Mouse (Mus musculus): ENCODE results near the gene Arr3. TPM values are rescaled to one million over a fixed set of nuclear protein-coding genes. Genes with fewer than 3 reads are reported as not detected.
A peak's percentile ranks its signal among the peaks of the same experiment; 100 is the strongest.

Gene Arr3
- polyA plus RNA-seq, 2 experiments = not detected

DNA sequence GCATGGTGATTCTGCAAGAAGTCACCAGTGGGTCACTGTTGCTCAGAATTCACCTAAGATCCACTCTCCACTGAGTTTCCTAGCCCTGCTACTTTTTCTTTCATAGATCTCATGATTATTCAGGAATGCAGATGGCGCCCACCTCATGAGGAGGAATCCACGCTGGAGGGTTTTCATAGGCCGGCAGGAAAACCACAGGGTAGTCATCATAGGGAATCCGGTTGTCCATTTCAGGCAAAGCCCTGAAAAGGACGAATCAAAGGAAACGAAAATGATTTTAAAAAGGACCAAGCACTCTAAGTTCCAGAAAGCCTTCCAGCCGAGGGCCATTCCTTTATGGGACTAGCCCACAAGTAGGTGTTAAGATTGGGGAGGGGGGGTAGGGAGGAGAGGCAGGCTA is 19.8 kb downstream of the Arr3 start:
- Histone ChIP-seq H3K4me3 (ENCODE audit: insufficient read depth in 1 of 2, low read depth in 2 of 2, low read length in 2 of 2) (peak overlapping the region; percentile 90 to 94), H3K4me1 (replicated peaks; ENCODE audit: control insufficient read depth in 2 of 2, insufficient read depth in 2 of 2, low read length in 1 of 2) (peaks cover 0 to 9% of the 10 kb centered on the region in 2 experiments), H3K27ac (peak overlapping the region; percentile 41), H3K9me3 (ENCODE audit: control insufficient read depth, low read length) (no peaks in the 10 kb centered on the region), H3K9ac (replicated peaks) (peak overlapping the region; percentile 72), H3K36me3 (replicated peaks; ENCODE audit: control insufficient read depth, insufficient read depth, low read depth) (peaks cover 6% of the 10 kb centered on the region; the same call in 1 of the 2 replicates), H3K4me2 (ENCODE audit: low read depth) (peak overlapping the region; percentile 77), H3K27me3 (ENCODE audit: control insufficient read depth, insufficient read depth, low read length) (no peaks in the 10 kb centered on the region)
- no peak for ATAC-seq (ENCODE audit: insufficient read depth)
- 28% methylated on average over 7 of the region's 7 CpGs for WGBS (ENCODE audit: insufficient replicate concordance)
- TF ChIP-seq CTCF (IDR thresholded peaks at IDR 0.05; ENCODE audit: low read depth) (no peak), EP300 (IDR thresholded peaks at IDR 0.05; ENCODE audit: low read depth) (no peak)
- no peak for DNase-seq (ENCODE audit: low read depth in 3 of 3, low spot score in 3 of 3)

- no peak for DNase-seq (ENCODE audit: low read depth in 3 of 3, low spot score in 3 of 3)
- TF ChIP-seq EP300 (IDR thresholded peaks at IDR 0.05; ENCODE audit: low read depth) (no peak), CTCF (IDR thresholded peaks at IDR 0.05; ENCODE audit: low read depth) (no peak)
- Histone ChIP-seq H3K36me3 (replicated peaks; ENCODE audit: control insufficient read depth, insufficient read depth, low read depth) (peaks cover 6% of the 10 kb centered on the region; the same call in 1 of the 2 replicates), H3K4me3 (ENCODE audit: insufficient read depth in 1 of 2, low read depth in 2 of 2, low read length in 2 of 2) (peak within 1 kb of the TSS; percentile 90 to 99), H3K27ac (peak within 1 kb of the TSS; percentile 71), H3K9ac (replicated peaks) (peak within 1 kb of the TSS; percentile 96), H3K4me1 (replicated peaks; ENCODE audit: control insufficient read depth in 2 of 2, insufficient read depth in 2 of 2, low read length in 1 of 2) (peaks cover 0 to 9% of the 10 kb centered on the region in 2 experiments), H3K27me3 (ENCODE audit: control insufficient read depth, insufficient read depth, low read length) (no peaks in the 10 kb centered on the region), H3K4me2 (ENCODE audit: low read depth) (peak within 1 kb of the TSS; percentile 77), H3K9me3 (ENCODE audit: control insufficient read depth, low read length) (no peaks in the 10 kb centered on the region)
- 28% methylated on average over 3 of the region's 3 CpGs for WGBS (ENCODE audit: insufficient replicate concordance)
- ATAC-seq (ENCODE audit: insufficient read depth) = no peak
Measured at GRCm38 (mm10) chrX:100625546-100625801, 20.2 kb downstream of the Arr3 start, which contains the start of gene Kif4. Gene Kif4 (plus strand): TSS chrX:100625737.

GRCm38 (mm10) chrX:100625802-100626793 is 20.8 kb downstream of the Arr3 start, which contains the start of gene Pdzd11:
Gene Pdzd11 (minus strand): TSS chrX:100626568.
- peak within 1 kb of the TSS; percentile 90 to 99 for H3K4me3 ChIP-seq (ENCODE audit: insufficient read depth in 1 of 2, low read depth in 2 of 2, low read length in 2 of 2)
- WGBS (ENCODE audit: insufficient replicate concordance) = 16% methylated on average over 61 of the region's 62 CpGs
- no peak; the same call in 1 of the 2 replicates for TF ChIP-seq EP300 (IDR thresholded peaks at IDR 0.05; ENCODE audit: low read depth)
- TF ChIP-seq CTCF (IDR thresholded peaks at IDR 0.05; ENCODE audit: low read depth) = no peak
- H3K9me3 ChIP-seq (ENCODE audit: control insufficient read depth, low read length) = no peaks in the 10 kb centered on the region
- H3K36me3 ChIP-seq (replicated peaks; ENCODE audit: control insufficient read depth, insufficient read depth, low read depth) = peaks cover 6% of the 10 kb centered on the region; the same call in 1 of the 2 replicates
- H3K4me1 ChIP-seq (replicated peaks; ENCODE audit: control insufficient read depth in 2 of 2, insufficient read depth in 2 of 2, low read length in 1 of 2) = peaks cover 0 to 9% of the 10 kb centered on the region in 2 experiments
- H3K4me2 ChIP-seq (ENCODE audit: low read depth) = peak within 1 kb of the TSS; percentile 77
- no peaks in the 10 kb centered on the region for H3K27me3 ChIP-seq (ENCODE audit: control insufficient read depth, insufficient read depth, low read length)
- peak within 1 kb of the TSS; percentile 96 for H3K9ac ChIP-seq (replicated peaks)
- DNase-seq (ENCODE audit: low read depth in 3 of 3, low spot score in 3 of 3) = peak; percentile 87 to 89 (median 88)
- peak; percentile 96 for ATAC-seq (ENCODE audit: insufficient read depth)
- H3K27ac ChIP-seq = peak within 1 kb of the TSS; percentile 71

GRCm38 (mm10) chrX:100629076-100629475 is 23.8 kb downstream of the Arr3 start:
- 82% methylated on average over 2 of the region's 2 CpGs for WGBS (ENCODE audit: insufficient replicate concordance)
- Histone ChIP-seq H3K4me1 (replicated peaks; ENCODE audit: control insufficient read depth in 2 of 2, insufficient read depth in 2 of 2, low read length in 1 of 2) (peaks cover 0 to 8% of the 10 kb centered on the region in 2 experiments), H3K9ac (replicated peaks) (no peak overlapping the region), H3K27ac (no peak overlapping the region), H3K36me3 (replicated peaks; ENCODE audit: control insufficient read depth, insufficient read depth, low read depth) (peaks cover 10% of the 10 kb centered on the region), H3K27me3 (ENCODE audit: control insufficient read depth, insufficient read depth, low read length) (no peaks in the 10 kb centered on the region), H3K4me2 (ENCODE audit: low read depth) (peak overlapping the region; percentile 69), H3K9me3 (ENCODE audit: control insufficient read depth, low read length) (no peaks in the 10 kb centered on the region), H3K4me3 (ENCODE audit: insufficient read depth in 1 of 2, low read depth in 2 of 2, low read length in 2 of 2) (no peak overlapping the region)
- TF ChIP-seq EP300 (IDR thresholded peaks at IDR 0.05; ENCODE audit: low read depth) (no peak), CTCF (IDR thresholded peaks at IDR 0.05; ENCODE audit: low read depth) (no peak)
- DNase-seq (ENCODE audit: low read depth in 3 of 3, low spot score in 3 of 3) = no peak
- no peak for ATAC-seq (ENCODE audit: insufficient read depth)

GRCm38 (mm10) chrX:100638477-100638876 is 33.2 kb downstream of the Arr3 start:
- Histone ChIP-seq H3K4me1 (replicated peaks; ENCODE audit: control insufficient read depth in 2 of 2, insufficient read depth in 2 of 2, low read length in 1 of 2) (no peaks in the 10 kb centered on the region), H3K9me3 (ENCODE audit: control insufficient read depth, low read length) (no peaks in the 10 kb centered on the region), H3K27me3 (ENCODE audit: control insufficient read depth, insufficient read depth, low read length) (no peaks in the 10 kb centered on the region), H3K27ac (no peak overlapping the region), H3K36me3 (replicated peaks; ENCODE audit: control insufficient read depth, insufficient read depth, low read depth) (peaks cover 61% of the 10 kb centered on the region), H3K4me2 (ENCODE audit: low read depth) (no peak overlapping the region), H3K4me3 (ENCODE audit: insufficient read depth in 1 of 2, low read depth in 2 of 2, low read length in 2 of 2) (no peak overlapping the region), H3K9ac (replicated peaks) (no peak overlapping the region)
- WGBS (ENCODE audit: insufficient replicate concordance) = 48% methylated on average over 8 of the region's 8 CpGs
- DNase-seq (ENCODE audit: low read depth in 3 of 3, low spot score in 3 of 3) (no peak), ATAC-seq (ENCODE audit: insufficient read depth) (no peak)
- no peak for TF ChIP-seq CTCF (IDR thresholded peaks at IDR 0.05; ENCODE audit: low read depth)
- TF ChIP-seq EP300 (IDR thresholded peaks at IDR 0.05; ENCODE audit: low read depth) = no peak
